Mouse (Mus musculus) pancreas, adult 10 weeks (tissue): ENCODE results near the gene Aph1b. TPM values are rescaled to one million over a fixed set of nuclear protein-coding genes. Genes with fewer than 3 reads are reported as not detected.

Experiments
- polyA plus RNA-seq: library from polyadenylated mRNA; stranded (reverse); fragments of 350-450 nt; fragmentation: Illumina TruSeq; extraction: RNeasy Lipid Tissue Mini Kit (QIAGEN cat#74804); gene quantifications from one replicate; pipeline ENCODE4 v1.2.3, GENCODE M21; 2015; ENCODE audit warnings: low read depth, low replicate concordance; ENCODE audit not compliant: insufficient read depth

Aph1b gene
- polyA plus RNA-seq = 1.5 TPM

GRCm38 (mm10) chr9:66795464-66796324 is at the start of gene Aph1b:
TSS of gene Aph1b (minus strand) at chr9:66795490.

DNA sequence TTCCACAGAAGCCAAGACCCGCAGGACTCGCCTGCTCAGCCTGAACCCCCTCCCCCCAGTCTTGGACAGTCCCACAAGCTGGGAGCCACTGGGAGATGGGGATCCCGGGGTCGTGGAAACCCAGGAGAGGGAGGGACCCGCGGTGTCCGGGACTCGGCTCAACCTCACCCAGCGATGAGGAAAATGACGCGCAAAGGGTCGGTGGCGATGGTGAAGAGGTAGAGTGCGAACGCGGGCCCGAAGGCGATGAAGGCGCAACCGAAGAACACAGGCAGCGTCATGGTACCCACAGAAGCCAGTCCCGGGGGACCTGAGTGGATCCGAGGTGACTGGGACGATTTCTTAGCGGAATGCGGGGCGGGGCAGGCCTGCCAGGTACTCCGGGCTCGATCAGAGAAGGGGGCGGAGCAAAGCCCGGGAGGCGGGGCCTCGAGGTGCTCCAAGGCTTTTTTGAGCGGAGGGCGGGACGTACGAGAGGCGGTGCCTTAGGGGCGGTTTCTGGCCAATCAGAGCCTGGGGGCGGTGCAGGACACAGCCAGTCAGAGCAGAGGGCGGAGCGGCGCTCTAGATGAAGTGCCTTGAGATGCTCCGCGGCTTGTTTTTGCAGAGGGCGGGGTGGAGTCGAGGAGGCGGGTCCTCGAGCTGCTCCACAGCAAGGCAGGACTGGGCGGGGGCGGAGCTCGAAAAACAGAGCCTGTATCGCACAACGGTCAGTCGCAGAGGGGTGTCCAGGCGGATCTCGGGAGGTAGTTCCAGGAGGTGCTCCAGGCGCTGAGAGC is 39.2 kb upstream of the Aph1b start, which contains the start of gene Aph1c:
Gene Aph1c, minus strand, starts transcription at position 409 of the 779 bp plus-strand sequence.

DNA sequence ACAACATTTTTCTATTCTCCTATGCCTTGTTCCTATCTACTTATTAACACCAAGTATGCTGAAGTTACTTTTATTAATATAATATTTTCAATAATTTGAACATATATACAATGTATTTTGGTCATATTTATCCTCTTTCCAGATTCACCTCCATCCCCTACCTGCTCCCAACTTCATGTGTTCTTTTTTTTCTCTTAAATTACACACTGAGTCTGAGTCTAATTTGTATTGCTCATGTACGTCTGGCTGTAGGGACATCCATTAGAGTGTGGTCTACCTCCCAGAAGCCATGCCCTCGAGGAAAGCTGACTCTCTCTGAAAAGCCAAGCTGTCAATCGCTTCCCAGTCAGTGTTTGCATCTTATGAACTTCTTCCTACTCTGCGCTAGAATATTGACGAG is 1.4 kb upstream of the Aph1b start, which contains the start of gene Gm10647:
Gene Gm10647, plus strand, starts transcription at position 301 of the 400 bp plus-strand sequence.

Other genes starting within 250 kb of the Aph1b start
- gene Usp3, start 202.3 kb downstream of the Aph1b start, polyA plus RNA-seq = 5.0 TPM
- gene Car12, start 81.8 kb downstream of the Aph1b start, polyA plus RNA-seq = not detected
- gene Gm10647, start 1.5 kb upstream of the Aph1b start, polyA plus RNA-seq = not detected
- 2.5 TPM for gene Aph1c, start 39.2 kb upstream of the Aph1b start, polyA plus RNA-seq
- gene Rab8b, start 124.2 kb upstream of the Aph1b start, polyA plus RNA-seq = 3.2 TPM
- 152 TPM for gene Rps27l, start 150.6 kb upstream of the Aph1b start, polyA plus RNA-seq
- 2.8 TPM for gene Lactb, start 180.0 kb upstream of the Aph1b start, polyA plus RNA-seq